Mouse (Mus musculus): ENCODE measurements around the gene Hs2st1. TPM values are rescaled to one million over a fixed set of nuclear protein-coding genes. Genes with fewer than 3 reads are reported as not detected.

Hs2st1 gene
- polyA plus RNA-seq, 1 experiment from 2014 or later = 16.9 TPM

DNA sequence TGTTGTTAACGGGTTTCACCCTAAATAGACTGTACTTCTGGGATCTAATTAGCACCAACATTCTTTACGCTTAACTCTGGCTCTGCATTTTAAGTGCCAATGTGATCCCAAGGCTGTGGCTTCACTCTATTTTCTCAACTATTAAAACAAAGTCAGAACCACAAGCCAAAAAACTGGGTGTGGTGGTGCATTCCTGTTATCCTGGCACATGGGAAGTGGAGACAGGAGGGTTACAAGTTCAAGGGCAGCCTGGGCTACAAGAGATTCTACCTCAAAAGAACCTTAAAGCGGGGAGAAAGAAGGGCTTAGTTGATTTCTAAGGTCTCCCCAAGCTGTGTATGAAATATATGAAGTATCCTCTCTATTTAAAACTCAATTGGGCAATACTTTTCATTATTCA lies 133.9 kb downstream of the Hs2st1 start:
- WGBS = 94% methylated on average over 3 of the region's 3 CpGs
- Histone ChIP-seq H3K4me3 (ENCODE audit: low read length) (no peak overlapping the region), H3K9me3 (ENCODE audit: control insufficient read depth, low read length) (no peaks in the 10 kb centered on the region), H3K4me1 (ENCODE audit: control insufficient read depth, insufficient read depth, low read length) (no peaks in the 10 kb centered on the region), H3K4me2 (replicated peaks; ENCODE audit: low read depth, low read length) (no peak overlapping the region), H3K27me3 (ENCODE audit: control insufficient read depth, insufficient read depth, low read length) (no peaks in the 10 kb centered on the region), H3K36me3 (ENCODE audit: control insufficient read depth, insufficient read depth, low read length) (peaks cover 10% of the 10 kb centered on the region; the same call in 1 of the 2 replicates), H3K9ac (ENCODE audit: low read depth, low read length) (no peak overlapping the region), H3K27ac (ENCODE audit: low read depth, low read length) (no peak overlapping the region)
- ATAC-seq (ENCODE audit: low FRiP score, low TSS enrichment) = no peak

DNA sequence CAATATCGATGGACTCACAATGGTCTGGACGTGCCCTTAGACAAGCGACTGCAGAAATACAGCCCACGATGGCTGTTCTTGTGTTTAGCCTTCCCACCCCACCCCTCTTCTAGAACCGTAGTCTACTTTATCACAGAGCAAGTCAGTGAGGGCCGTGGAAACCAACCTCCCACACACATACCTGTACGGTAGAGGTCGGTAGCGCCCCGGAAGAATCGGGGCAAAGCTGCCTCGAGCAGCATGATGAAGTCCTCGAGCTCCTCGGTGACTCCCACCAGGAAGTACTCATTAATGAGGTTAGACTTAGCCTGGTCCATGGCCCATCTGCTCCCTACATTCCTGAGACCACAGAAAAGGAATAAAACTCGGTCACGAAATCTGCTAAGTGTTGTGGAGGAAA lies 134.7 kb downstream of the Hs2st1 start:
- WGBS = 83% methylated on average over 16 of the region's 16 CpGs
- no peaks in the 10 kb centered on the region for H3K4me1 ChIP-seq (ENCODE audit: control insufficient read depth, insufficient read depth, low read length)
- no peak for ATAC-seq (ENCODE audit: low FRiP score, low TSS enrichment)

DNA sequence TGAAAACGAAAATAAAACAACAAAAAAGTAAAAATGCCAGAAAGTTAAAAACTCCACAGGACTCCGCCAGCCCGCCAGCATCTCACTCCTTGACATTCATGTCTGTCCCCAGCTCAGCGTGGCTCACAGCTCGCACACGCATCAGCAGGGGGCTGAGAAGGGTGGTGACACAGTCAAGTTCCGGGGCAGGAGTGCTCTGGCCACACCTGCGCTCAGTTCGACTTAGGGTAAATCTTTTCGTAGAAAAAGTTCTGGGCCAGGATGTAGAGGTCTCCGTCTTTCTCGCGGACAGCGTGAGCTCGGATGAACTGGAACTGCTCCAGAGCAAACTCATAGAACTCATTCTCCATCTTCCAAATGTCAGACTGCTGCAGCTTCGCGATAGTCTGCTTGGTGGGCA lies 135.7 kb downstream of the Hs2st1 start:
- Histone ChIP-seq H3K36me3 (ENCODE audit: control insufficient read depth, insufficient read depth, low read length) (peaks cover 10% of the 10 kb centered on the region; the same call in 1 of the 2 replicates), H3K27me3 (ENCODE audit: control insufficient read depth, insufficient read depth, low read length) (no peaks in the 10 kb centered on the region), H3K9ac (ENCODE audit: low read depth, low read length) (no peak overlapping the region), H3K9me3 (ENCODE audit: control insufficient read depth, low read length) (no peaks in the 10 kb centered on the region), H3K4me1 (ENCODE audit: control insufficient read depth, insufficient read depth, low read length) (no peaks in the 10 kb centered on the region), H3K4me3 (ENCODE audit: low read length) (no peak overlapping the region), H3K27ac (ENCODE audit: low read depth, low read length) (no peak overlapping the region), H3K4me2 (replicated peaks; ENCODE audit: low read depth, low read length) (no peak overlapping the region)
- 92% methylated on average over 17 of the region's 17 CpGs for WGBS
- no peak for ATAC-seq (ENCODE audit: low FRiP score, low TSS enrichment)

More for the DNA sequence above, 134.7 kb downstream of the Hs2st1 start:
- Histone ChIP-seq H3K9ac (ENCODE audit: low read depth, low read length) (no peak overlapping the region), H3K4me3 (ENCODE audit: low read length) (no peak overlapping the region), H3K27me3 (ENCODE audit: control insufficient read depth, insufficient read depth, low read length) (no peaks in the 10 kb centered on the region), H3K4me2 (replicated peaks; ENCODE audit: low read depth, low read length) (no peak overlapping the region), H3K36me3 (ENCODE audit: control insufficient read depth, insufficient read depth, low read length) (peaks cover 10% of the 10 kb centered on the region; the same call in 1 of the 2 replicates), H3K9me3 (ENCODE audit: control insufficient read depth, low read length) (no peaks in the 10 kb centered on the region), H3K27ac (ENCODE audit: low read depth, low read length) (no peak overlapping the region)

DNA sequence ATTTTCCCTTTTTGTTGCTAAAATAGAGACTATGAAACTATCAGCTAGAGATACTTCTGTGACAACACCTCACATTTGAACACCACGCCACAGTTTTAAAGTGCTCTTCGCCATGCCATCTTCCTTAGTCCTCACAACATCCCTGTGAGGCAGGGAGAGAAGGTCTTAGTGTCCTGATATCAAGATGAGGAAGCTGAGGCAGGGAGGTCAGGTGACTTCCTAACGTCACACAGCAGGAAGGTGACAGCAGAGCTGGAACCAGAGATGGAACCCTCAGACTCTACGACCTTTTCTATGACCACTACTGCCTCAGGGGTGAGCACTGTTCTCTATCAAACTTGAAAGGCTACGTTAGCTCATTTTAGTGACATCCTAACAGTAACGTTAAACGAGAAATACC lies 136.9 kb downstream of the Hs2st1 start:
- H3K27ac ChIP-seq (ENCODE audit: low read depth, low read length) = no peak overlapping the region
- no peaks in the 10 kb centered on the region for H3K27me3 ChIP-seq (ENCODE audit: control insufficient read depth, insufficient read depth, low read length)
- no peak overlapping the region for H3K4me3 ChIP-seq (ENCODE audit: low read length)
- WGBS = 78% methylated on average over 7 of the region's 7 CpGs
- ATAC-seq (ENCODE audit: low FRiP score, low TSS enrichment) = no peak
- H3K36me3 ChIP-seq (ENCODE audit: control insufficient read depth, insufficient read depth, low read length) = peaks cover 10% of the 10 kb centered on the region; the same call in 1 of the 2 replicates
- H3K4me1 ChIP-seq (ENCODE audit: control insufficient read depth, insufficient read depth, low read length) = no peaks in the 10 kb centered on the region
- H3K9me3 ChIP-seq (ENCODE audit: control insufficient read depth, low read length) = no peaks in the 10 kb centered on the region
- H3K4me2 ChIP-seq (replicated peaks; ENCODE audit: low read depth, low read length) = no peak overlapping the region
- no peak overlapping the region for H3K9ac ChIP-seq (ENCODE audit: low read depth, low read length)

DNA sequence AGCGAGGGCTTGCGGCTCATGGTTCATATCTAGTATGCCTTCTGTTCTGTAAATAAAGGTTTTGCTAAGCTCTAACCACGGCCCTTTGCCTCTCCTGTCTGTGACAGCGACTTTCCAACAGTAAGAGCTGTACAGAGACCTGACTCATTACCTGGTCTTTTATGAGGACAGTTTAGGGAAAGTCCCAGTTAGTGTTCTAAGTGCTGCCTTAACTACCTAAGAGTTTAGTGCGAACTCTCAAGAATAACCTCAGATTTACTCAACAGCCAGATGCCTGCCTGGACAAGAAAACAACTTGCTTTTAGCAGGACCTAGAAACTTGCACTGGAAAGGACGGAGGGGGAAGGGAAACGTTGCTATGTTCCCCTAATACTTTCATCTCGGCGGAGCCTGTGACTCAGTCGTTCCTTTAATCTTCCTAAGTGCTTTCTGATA lies 137.8 kb downstream of the Hs2st1 start:
- Histone ChIP-seq H3K27ac (ENCODE audit: low read depth, low read length) (no peak overlapping the region), H3K4me1 (ENCODE audit: control insufficient read depth, insufficient read depth, low read length) (no peaks in the 10 kb centered on the region), H3K9me3 (ENCODE audit: control insufficient read depth, low read length) (no peaks in the 10 kb centered on the region), H3K36me3 (ENCODE audit: control insufficient read depth, insufficient read depth, low read length) (peaks cover 10% of the 10 kb centered on the region; the same call in 1 of the 2 replicates), H3K4me3 (ENCODE audit: low read length) (no peak overlapping the region), H3K4me2 (replicated peaks; ENCODE audit: low read depth, low read length) (no peak overlapping the region), H3K9ac (ENCODE audit: low read depth, low read length) (no peak overlapping the region), H3K27me3 (ENCODE audit: control insufficient read depth, insufficient read depth, low read length) (no peaks in the 10 kb centered on the region)
- ATAC-seq (ENCODE audit: low FRiP score, low TSS enrichment) = no peak
- 61% methylated on average over 10 of the region's 10 CpGs for WGBS

DNA sequence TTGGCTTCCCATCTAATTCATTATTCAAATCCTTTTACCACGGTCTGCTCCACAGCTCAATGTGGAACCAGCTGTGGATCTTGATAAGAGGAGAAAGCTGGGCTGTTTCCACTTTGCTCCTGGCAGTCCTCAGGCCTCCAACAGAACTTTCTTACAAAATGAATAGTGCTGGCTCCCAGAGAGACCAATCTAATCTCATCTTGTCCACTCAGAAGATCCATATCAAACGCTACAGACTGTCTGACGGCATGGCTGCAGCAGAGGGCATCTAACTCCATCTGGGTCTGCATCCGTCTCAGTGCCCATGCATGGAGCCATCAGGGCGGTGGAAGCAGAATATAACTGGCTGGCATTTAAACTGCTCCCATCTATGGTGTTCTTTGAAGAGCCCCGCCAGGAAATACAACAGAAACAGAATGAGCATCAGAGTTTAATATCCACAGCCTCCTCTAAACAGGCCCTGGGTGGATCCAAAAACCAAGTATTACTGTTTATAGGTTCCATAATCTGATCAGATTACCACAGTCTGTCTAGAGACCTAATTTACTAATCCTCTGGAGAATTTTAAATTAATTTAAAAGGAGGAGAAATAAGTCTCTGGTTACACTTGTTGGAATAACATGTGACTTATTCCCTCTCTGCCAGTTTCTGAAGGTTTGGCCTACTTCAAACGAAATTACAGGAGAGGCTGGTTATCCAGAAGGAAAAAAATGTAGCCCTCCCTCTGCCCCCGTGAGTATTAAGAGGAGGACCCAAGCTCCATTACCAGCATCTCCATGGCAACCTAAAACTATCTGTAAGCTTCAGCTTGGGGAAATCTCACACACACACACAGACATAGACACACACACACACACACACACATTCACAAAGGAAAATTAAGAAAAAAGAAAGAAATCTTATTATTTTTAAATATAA lies 141.2 kb downstream of the Hs2st1 start:
- Histone ChIP-seq H3K27me3 (ENCODE audit: control insufficient read depth, insufficient read depth, low read length) (no peaks in the 10 kb centered on the region), H3K36me3 (ENCODE audit: control insufficient read depth, insufficient read depth, low read length) (no peaks in the 10 kb centered on the region; the same call in 1 of the 2 replicates), H3K9me3 (ENCODE audit: control insufficient read depth, low read length) (no peaks in the 10 kb centered on the region), H3K4me2 (replicated peaks; ENCODE audit: low read depth, low read length) (no peak overlapping the region), H3K9ac (ENCODE audit: low read depth, low read length) (no peak overlapping the region), H3K4me1 (ENCODE audit: control insufficient read depth, insufficient read depth, low read length) (no peaks in the 10 kb centered on the region), H3K27ac (ENCODE audit: low read depth, low read length) (no peak overlapping the region), H3K4me3 (ENCODE audit: low read length) (no peak overlapping the region)
- 78% methylated on average over 8 of the region's 8 CpGs for WGBS
- no peak for ATAC-seq (ENCODE audit: low FRiP score, low TSS enrichment)

DNA sequence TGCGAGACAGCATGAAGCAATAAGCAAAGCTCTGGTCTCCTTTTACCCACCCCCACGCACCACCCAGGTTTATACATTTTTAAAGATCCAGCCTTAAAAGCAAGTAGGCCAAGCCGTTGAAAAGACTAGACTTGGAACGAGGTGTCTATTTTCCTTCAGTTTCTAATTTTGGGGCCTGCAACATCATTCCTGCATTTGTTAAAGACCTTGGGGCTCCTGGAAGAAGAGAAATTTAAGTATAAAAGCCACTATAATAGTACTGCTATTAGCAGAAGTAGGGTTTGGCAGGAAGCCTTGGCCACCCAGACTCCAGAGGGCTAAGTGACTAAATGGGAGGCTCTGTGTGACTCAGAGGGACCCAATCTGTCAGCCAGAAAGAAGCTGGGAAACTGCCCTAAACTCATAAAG lies 144.9 kb downstream of the Hs2st1 start:
- Histone ChIP-seq H3K4me1 (ENCODE audit: control insufficient read depth, insufficient read depth, low read length) (no peaks in the 10 kb centered on the region), H3K4me2 (replicated peaks; ENCODE audit: low read depth, low read length) (no peak overlapping the region), H3K36me3 (ENCODE audit: control insufficient read depth, insufficient read depth, low read length) (no peaks in the 10 kb centered on the region), H3K9me3 (ENCODE audit: control insufficient read depth, low read length) (no peaks in the 10 kb centered on the region), H3K27me3 (ENCODE audit: control insufficient read depth, insufficient read depth, low read length) (no peaks in the 10 kb centered on the region), H3K4me3 (ENCODE audit: low read length) (no peak overlapping the region), H3K9ac (ENCODE audit: low read depth, low read length) (no peak overlapping the region), H3K27ac (ENCODE audit: low read depth, low read length) (no peak overlapping the region)
- WGBS = 89% methylated on average over 4 of the region's 4 CpGs
- ATAC-seq (ENCODE audit: low FRiP score, low TSS enrichment) = no peak

DNA sequence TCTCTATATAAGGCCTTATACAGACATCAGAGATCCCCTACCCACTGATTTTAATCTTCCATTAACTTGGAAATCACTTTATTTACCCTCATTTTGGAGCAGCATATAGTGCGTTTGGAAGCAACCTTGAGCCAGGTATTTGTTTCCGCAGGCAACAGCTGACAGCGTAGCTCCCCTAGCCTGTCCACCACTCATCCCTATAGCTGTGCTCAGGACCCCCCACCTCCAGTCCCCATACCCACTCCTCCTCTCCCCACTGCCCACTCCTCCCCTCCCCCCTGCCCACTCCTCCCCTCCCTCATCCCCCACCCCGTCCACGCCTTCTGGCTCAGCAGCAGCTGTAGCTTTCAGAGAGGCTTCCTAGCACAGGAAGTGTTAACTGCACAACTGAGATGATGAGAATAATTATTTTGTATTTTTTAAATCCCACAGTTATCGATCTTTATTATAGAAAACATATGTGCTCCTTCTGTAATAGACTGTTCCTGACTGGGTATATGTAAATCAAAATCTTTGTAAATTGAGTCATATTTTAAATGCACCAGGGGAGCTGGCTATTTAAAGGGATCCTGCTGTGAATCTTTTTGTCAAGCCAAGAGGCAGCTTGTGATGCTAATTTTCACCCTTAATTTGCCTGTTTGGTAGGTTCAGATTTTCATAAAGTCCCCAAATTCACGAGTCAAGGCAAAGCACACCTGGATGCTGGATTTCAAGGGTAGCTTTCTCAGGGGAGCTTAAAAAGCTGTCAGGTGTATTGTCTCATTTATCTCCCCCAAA lies 148.4 kb downstream of the Hs2st1 start:
- no peak overlapping the region for H3K4me3 ChIP-seq (ENCODE audit: low read length)
- no peak overlapping the region for H3K4me2 ChIP-seq (replicated peaks; ENCODE audit: low read depth, low read length)
- no peaks in the 10 kb centered on the region for H3K36me3 ChIP-seq (ENCODE audit: control insufficient read depth, insufficient read depth, low read length)
- no peaks in the 10 kb centered on the region for H3K4me1 ChIP-seq (ENCODE audit: control insufficient read depth, insufficient read depth, low read length)
- ATAC-seq (ENCODE audit: low FRiP score, low TSS enrichment) = no peak
- H3K9me3 ChIP-seq (ENCODE audit: control insufficient read depth, low read length) = no peaks in the 10 kb centered on the region
- no peak overlapping the region for H3K9ac ChIP-seq (ENCODE audit: low read depth, low read length)
- H3K27me3 ChIP-seq (ENCODE audit: control insufficient read depth, insufficient read depth, low read length) = no peaks in the 10 kb centered on the region
- no peak overlapping the region for H3K27ac ChIP-seq (ENCODE audit: low read depth, low read length)
- WGBS = 56% methylated on average over 7 of the region's 7 CpGs

DNA sequence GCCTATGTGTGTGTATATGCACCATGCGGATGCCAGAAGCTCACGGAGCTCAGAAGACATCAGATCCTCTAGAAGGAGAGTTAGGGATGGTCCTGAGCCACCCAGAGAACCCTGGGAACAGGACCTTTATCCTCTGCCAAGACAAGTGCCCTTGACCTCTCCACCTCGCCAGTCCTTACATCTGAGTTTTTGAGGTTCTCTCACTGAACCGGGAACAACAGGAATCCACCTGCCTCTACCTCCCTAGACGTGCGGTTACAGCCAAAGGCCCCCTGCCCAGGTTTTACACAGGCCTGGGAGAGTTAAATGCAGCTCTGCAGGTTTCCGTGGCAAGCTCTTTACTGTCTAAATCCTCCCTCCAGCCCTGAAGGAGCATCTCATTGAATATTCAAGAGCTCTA lies 156.2 kb downstream of the Hs2st1 start:
- no peak overlapping the region for H3K4me2 ChIP-seq (replicated peaks; ENCODE audit: low read depth, low read length)
- peaks cover 7% of the 10 kb centered on the region; the same call in 1 of the 2 replicates for H3K4me1 ChIP-seq (ENCODE audit: control insufficient read depth, insufficient read depth, low read length)
- H3K36me3 ChIP-seq (ENCODE audit: control insufficient read depth, insufficient read depth, low read length) = no peaks in the 10 kb centered on the region
- no peak for ATAC-seq (ENCODE audit: low FRiP score, low TSS enrichment)
- no peaks in the 10 kb centered on the region for H3K27me3 ChIP-seq (ENCODE audit: control insufficient read depth, insufficient read depth, low read length)
- H3K4me3 ChIP-seq (ENCODE audit: low read length) = no peak overlapping the region
- no peak overlapping the region for H3K9ac ChIP-seq (ENCODE audit: low read depth, low read length)
- H3K27ac ChIP-seq (ENCODE audit: low read depth, low read length) = no peak overlapping the region
- no peaks in the 10 kb centered on the region for H3K9me3 ChIP-seq (ENCODE audit: control insufficient read depth, low read length)
- WGBS = 74% methylated on average over 7 of the region's 7 CpGs

All from kidney, embryonic 14.5 days (tissue).